Mouse (Mus musculus) embryonic facial prominence, embryonic 11.5 days (tissue): ENCODE results near the gene Rims4. TPM values are rescaled to one million over a fixed set of nuclear protein-coding genes. Genes with fewer than 3 reads are reported as not detected.

ENCODE experiments used
- ATAC-seq: fragments of 200-750 bp; cut with Nextera tagmentation; replicated peaks from 2 replicates; pipeline ENCODE4 v1.8.0; 2017; ENCODE audit warnings: low read depth; ENCODE audit not compliant: insufficient number of reproducible peaks, low FRiP score, low TSS enrichment
- DNase-seq: peaks from one replicate; pipeline ENCODE4 v3.0.0-alpha.2; 2015; ENCODE audit warnings: low spot score
- H3K27ac ChIP-seq: fragments of 300-500 bp; sonication (generic); replicated peaks from 2 replicates; pipeline ENCODE4 v1.5.1; 2014; ENCODE audit warnings: mild to moderate bottlenecking, low read depth, low read length, control low read depth
- H3K27me3 ChIP-seq: fragments of 300-500 bp; sonication (generic); 2 replicates; pipeline ENCODE4 v1.6.1; 2014; ENCODE audit warnings: mild to moderate bottlenecking, low read length, moderate library complexity, mixed read lengths; ENCODE audit not compliant: control insufficient read depth, insufficient read depth
- H3K36me3 ChIP-seq: fragments of 300-500 bp; sonication (generic); replicated peaks from 2 replicates; pipeline ENCODE4 v1.6.1; 2014; ENCODE audit warnings: low read depth, mild to moderate bottlenecking, low read length, moderate library complexity, mixed read lengths; ENCODE audit not compliant: control insufficient read depth, insufficient read depth
- H3K4me1 ChIP-seq: fragments of 300-500 bp; sonication (generic); 2 replicates; pipeline ENCODE4 v1.6.1; 2014; ENCODE audit warnings: low read length, mixed read lengths; ENCODE audit not compliant: control insufficient read depth, insufficient read depth
- H3K4me2 ChIP-seq: fragments of 300-500 bp; sonication (generic); 2 replicates; pipeline ENCODE4 v1.6.1; 2014; ENCODE audit warnings: low read depth, mild to moderate bottlenecking, control low read depth, low read length, moderate library complexity
- H3K4me3 ChIP-seq: fragments of 300-500 bp; sonication (generic); 2 replicates; pipeline ENCODE4 v1.5.1; 2014; ENCODE audit warnings: low read depth, low read length, control low read depth
- H3K9ac ChIP-seq: fragments of 300-500 bp; sonication (generic); replicated peaks from 2 replicates; pipeline ENCODE4 v1.6.1; 2014; ENCODE audit warnings: mild to moderate bottlenecking, control low read depth, low read length
- H3K9me3 ChIP-seq: fragments of 300-500 bp; sonication (generic); replicated peaks from 2 replicates; pipeline ENCODE4 v1.6.1; 2016; ENCODE audit warnings: mild to moderate bottlenecking, low read length, inconsistent platforms, mixed read lengths; ENCODE audit not compliant: control insufficient read depth
- WGBS: fragments of 180-500 bp; shearing (Covaris S2); extraction: QIAGEN DNeasy Blood & Tissue Kit; methylation state at CpG from one replicate; pipeline ENCODE4 v1.1.7; 2014; 5-methylcytosine and 5-hydroxymethylcytosine counted together
- polyA plus RNA-seq: library from polyadenylated mRNA; unstranded; fragments of >200 nt; fragmentation: Nextera tagmentation; extraction: Ambion mirVana; gene quantifications from 2 replicates; pipeline ENCODE4 v1.2.1, GENCODE M21; 2014

The Rims4 gene
- polyA plus RNA-seq, 1 experiment from 2014 or later = 0.25 TPM

DNA sequence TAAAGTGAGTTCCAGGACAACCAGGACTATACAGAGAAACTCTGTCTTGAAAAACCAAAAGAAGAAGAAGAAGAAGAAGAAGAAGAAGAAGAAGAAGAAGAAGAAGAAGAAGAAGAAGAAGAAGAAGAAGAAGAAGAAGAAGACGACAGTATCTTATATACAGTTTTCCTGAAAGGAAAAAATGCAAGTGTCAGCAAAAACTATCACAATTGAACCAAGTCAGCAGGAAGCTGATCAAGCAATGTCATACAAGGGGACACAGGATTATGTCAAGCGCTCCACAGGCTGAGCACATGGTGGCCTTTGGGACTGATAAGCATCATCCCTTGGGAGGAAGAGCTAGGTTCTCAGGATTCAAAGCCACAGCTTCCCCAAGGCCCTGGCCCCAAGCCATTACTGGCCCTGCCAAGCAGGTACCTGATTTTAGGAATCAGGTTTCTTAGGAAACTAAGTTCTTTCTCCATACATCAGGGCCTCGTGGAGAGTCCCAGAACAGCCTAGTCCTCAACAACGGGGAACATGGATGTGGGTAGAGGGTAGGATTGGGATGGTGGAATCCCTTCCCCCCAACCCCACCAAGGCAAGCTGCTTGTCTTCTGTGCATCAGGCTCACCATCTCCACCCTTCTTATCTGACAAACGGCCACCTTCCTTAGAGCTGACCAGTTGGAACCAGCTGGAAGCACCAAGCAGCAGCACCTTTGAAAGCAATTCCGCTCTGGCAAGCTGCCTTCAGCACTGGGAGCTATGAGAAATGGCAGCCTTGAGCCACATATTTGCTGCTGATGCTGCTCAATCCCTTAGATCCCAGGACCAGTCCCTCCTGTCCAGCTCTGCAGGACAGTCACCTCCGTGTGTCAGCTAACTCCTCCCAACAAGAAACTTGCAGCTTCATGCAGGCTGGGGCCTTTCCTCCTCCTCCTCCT lies 24.8 kb downstream of the Rims4 start:
- no peaks in the 10 kb centered on the region for H3K27me3 ChIP-seq
- ATAC-seq = no peak
- no peak overlapping the region for H3K4me2 ChIP-seq
- no peaks in the 10 kb centered on the region for H3K4me1 ChIP-seq
- 66% methylated on average over 7 of the region's 7 CpGs for WGBS
- no peaks in the 10 kb centered on the region for H3K9me3 ChIP-seq
- no peak overlapping the region for H3K4me3 ChIP-seq
- no peak for DNase-seq
- no peaks in the 10 kb centered on the region for H3K36me3 ChIP-seq
- H3K9ac ChIP-seq = no peak overlapping the region
- no peak overlapping the region for H3K27ac ChIP-seq

DNA sequence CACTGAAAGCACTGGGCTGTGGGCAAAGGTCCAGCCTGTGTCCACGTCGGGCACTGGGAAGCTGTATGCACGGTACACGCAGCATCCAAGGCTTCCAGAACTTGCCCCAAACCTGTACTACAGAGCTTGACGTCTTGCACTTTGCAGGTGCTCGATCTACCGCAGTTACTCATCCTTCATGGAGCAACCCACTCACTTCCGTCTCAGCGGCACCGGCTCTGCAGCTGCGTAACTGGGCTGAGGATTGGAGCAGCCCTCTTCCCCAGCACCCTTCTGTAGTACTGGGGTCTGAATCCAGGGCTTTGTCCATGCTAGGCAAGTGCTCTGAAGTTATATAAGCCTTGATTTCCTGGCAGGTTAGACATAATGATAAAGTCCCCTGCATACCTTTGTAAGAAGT lies 27.2 kb downstream of the Rims4 start:
- no peak overlapping the region for H3K4me3 ChIP-seq
- WGBS = 94% methylated on average over 11 of the region's 11 CpGs
- H3K27ac ChIP-seq = no peak overlapping the region

DNA sequence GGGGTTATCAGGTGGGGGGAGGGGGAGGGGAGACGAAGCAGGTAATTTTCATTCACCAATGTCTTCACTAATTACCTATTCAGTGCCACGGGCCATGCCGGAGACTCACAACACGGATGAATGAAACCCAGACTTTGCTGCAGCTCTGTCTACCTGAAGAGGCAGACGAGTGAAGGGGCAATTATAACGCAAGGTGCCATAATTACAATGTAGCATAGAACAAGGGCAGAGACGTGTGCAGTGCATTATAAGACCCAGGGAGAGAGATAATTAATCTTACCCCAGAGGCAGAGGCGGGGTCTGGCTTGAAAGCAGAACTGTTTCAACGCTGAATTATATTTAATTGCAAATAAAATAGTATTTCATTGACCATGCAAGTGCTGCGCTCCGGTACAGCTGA lies 27.9 kb downstream of the Rims4 start:
- Histone ChIP-seq H3K9me3 (no peaks in the 10 kb centered on the region), H3K27ac (no peak overlapping the region), H3K9ac (no peak overlapping the region), H3K4me1 (no peaks in the 10 kb centered on the region), H3K4me3 (no peak overlapping the region), H3K27me3 (no peaks in the 10 kb centered on the region), H3K4me2 (no peak overlapping the region), H3K36me3 (no peaks in the 10 kb centered on the region)
- no peak for ATAC-seq
- no peak for DNase-seq
- 68% methylated on average over 11 of the region's 11 CpGs for WGBS

More for the DNA sequence above, 27.2 kb downstream of the Rims4 start:
- Histone ChIP-seq H3K27me3 (no peaks in the 10 kb centered on the region), H3K4me1 (no peaks in the 10 kb centered on the region), H3K9ac (no peak overlapping the region), H3K4me2 (no peak overlapping the region), H3K36me3 (no peaks in the 10 kb centered on the region), H3K9me3 (no peaks in the 10 kb centered on the region)
- DNase-seq = no peak
- ATAC-seq = no peak

DNA sequence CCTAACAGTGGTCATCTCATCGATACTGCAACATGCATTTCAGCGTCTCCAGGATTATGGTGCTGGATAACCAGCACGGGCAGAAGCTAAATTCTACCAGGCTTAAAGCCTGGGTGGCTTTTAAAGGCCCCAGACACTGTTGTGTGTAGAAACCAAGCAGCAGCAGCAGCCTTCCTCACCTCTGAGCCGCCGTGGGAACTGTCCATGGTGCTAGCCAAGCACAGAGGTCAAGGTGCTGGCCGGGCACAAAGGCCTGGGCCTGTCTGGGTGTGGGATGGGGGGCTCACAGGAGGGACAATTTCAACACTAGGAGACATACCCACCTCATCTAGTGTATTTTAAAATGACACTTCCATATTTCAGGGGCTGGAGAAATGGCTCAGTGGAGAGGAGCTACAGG lies 29.1 kb downstream of the Rims4 start:
- 39% methylated on average over 6 of the region's 6 CpGs for WGBS

DNA sequence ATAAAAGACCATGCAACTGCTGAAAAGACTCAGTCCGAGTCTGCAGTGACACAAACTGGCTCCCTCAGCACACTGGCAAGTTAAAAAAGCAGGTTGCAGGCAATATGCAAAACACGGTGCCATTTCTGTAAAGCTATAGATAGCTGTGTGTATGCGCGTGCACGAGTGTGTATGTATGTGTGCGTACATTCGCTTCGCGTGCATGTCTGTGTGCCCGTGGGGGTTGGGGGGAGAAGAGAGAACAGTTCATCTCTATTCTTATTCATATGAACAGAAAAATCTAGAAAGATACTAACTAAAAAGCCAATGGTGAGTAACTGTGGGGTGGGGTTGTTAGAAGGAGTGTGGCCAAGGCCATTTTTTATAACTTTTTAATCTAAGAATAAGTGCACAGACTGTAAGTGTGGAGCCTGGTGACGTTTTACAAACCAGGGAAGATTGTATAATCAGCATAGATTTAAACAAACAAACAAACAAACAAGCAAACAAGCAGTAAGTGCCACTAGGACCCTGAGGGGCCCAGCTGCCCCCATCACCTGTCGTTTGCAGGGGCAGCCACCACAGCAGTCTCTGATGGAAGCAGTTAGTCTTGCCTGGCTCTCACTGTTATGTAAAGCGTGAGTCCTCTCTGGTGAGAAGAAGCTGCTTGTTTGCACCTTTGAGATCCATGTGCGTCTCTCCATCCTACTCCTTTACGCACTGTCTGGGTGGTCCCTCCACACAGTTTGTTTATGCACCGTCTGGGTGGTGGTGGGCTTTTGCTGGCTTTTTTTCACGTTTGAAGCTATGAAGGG lies 35.4 kb downstream of the Rims4 start:
- H3K36me3 ChIP-seq = no peaks in the 10 kb centered on the region
- no peak for ATAC-seq
- 70% methylated on average over 17 of the region's 17 CpGs for WGBS

More for the DNA sequence above, 29.1 kb downstream of the Rims4 start:
- no peaks in the 10 kb centered on the region for H3K36me3 ChIP-seq
- no peak for ATAC-seq
- H3K9me3 ChIP-seq = no peaks in the 10 kb centered on the region
- no peaks in the 10 kb centered on the region for H3K27me3 ChIP-seq
- H3K4me3 ChIP-seq = no peak overlapping the region
- H3K4me2 ChIP-seq = no peak overlapping the region
- no peak overlapping the region for H3K27ac ChIP-seq
- DNase-seq = peak; percentile 61
- no peak overlapping the region for H3K9ac ChIP-seq
- H3K4me1 ChIP-seq = no peaks in the 10 kb centered on the region

DNA sequence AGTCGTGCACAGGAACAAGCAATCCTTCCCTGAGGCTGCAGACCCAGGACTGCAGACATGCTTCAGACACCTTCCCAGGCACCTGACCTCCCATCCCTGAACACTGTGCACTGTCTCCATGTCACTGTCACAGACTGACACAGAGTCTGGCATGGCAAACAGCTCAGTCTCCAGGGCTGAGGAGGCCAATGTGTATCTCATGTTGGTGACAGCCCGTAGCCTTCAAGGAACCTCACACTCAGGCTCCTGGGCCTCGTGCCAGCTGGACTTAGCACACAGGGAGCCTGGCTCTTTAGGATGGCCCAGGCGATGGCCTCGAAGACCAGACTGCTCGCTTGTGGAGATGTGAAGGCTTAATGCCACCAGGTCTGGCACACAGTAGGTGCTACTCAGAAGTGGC lies 37.6 kb downstream of the Rims4 start:
- Histone ChIP-seq H3K27me3 (no peaks in the 10 kb centered on the region), H3K4me3 (no peak overlapping the region), H3K36me3 (no peaks in the 10 kb centered on the region), H3K9me3 (no peaks in the 10 kb centered on the region), H3K4me2 (no peak overlapping the region), H3K4me1 (no peaks in the 10 kb centered on the region), H3K9ac (no peak overlapping the region), H3K27ac (no peak overlapping the region)
- no peak for ATAC-seq
- no peak for DNase-seq
- WGBS = 88% methylated on average over 6 of the region's 6 CpGs

More for the DNA sequence above, 35.4 kb downstream of the Rims4 start:
- Histone ChIP-seq H3K9ac (no peak overlapping the region), H3K27ac (no peak overlapping the region), H3K4me3 (no peak overlapping the region), H3K9me3 (no peaks in the 10 kb centered on the region), H3K27me3 (no peaks in the 10 kb centered on the region), H3K4me2 (no peak overlapping the region), H3K4me1 (no peaks in the 10 kb centered on the region)
- DNase-seq = no peak

DNA sequence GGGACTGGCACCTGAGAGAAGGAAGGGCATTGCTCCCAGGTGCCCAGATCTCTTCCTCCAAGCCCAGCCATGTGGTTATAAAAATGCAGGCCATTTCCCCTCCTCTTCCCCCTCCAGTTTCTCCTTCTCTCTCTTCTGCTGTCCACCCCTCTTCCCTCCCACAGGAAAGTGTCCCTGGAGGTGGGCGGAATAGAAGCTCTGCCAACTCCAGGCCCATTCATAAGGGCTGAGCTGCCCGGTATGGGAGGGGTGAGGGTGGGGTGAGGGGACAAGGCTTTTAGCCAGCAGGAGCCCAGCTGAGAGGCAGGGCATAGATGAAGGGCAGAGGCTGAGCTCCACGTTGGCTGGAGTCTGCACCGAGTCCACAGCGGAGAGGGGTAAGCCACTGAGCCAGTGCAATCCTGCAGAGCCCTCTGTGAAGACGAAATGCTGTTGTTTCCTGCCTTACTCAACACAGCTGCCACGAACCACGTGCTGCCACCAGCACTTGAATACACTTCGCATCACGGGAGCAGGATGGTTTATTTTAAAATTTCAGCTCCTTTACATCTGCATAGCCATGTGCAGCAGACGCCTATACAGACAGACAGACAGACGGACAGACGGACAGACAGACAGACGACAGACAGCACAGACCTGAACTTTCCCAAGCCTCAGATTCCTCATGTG lies 41.5 kb downstream of the Rims4 start:
- Histone ChIP-seq H3K9ac (no peak overlapping the region), H3K9me3 (no peaks in the 10 kb centered on the region), H3K4me1 (no peaks in the 10 kb centered on the region), H3K4me2 (no peak overlapping the region), H3K36me3 (no peaks in the 10 kb centered on the region), H3K27me3 (no peaks in the 10 kb centered on the region), H3K27ac (no peak overlapping the region), H3K4me3 (no peak overlapping the region)
- ATAC-seq (no peak), DNase-seq (no peak)
- 79% methylated on average over 14 of the region's 14 CpGs for WGBS
